Mouse (Mus musculus) kidney, embryonic 14.5 days (tissue): ENCODE data around the gene Gpha2. TPM values are rescaled to one million over a fixed set of nuclear protein-coding genes. Genes with fewer than 3 reads are reported as not detected.
A peak's percentile ranks its signal among the peaks of the same experiment; 100 is the strongest.

Experiments used
- ATAC-seq: fragments of 200-750 bp; cut with Nextera tagmentation; 2 replicates; pipeline ENCODE4 v1.8.0; 2017; ENCODE audit warnings: moderate number of reproducible peaks, mild to moderate bottlenecking, moderate TSS enrichment, moderate library complexity; ENCODE audit not compliant: low FRiP score, low TSS enrichment
- H3K27ac ChIP-seq: fragments of 300-500 bp; sonication (generic); 2 replicates; pipeline ENCODE4 v1.5.1; 2014; ENCODE audit warnings: low read depth, mild to moderate bottlenecking, low read length, moderate library complexity, mixed read lengths
- H3K27me3 ChIP-seq: fragments of 300-500 bp; sonication (generic); 2 replicates; pipeline ENCODE4 v1.6.1; 2014; ENCODE audit warnings: mild to moderate bottlenecking, low read length; ENCODE audit not compliant: control insufficient read depth, insufficient read depth
- H3K36me3 ChIP-seq: fragments of 300-500 bp; sonication (generic); 2 replicates; pipeline ENCODE4 v1.6.1; 2014; ENCODE audit warnings: low read length, mixed read lengths; ENCODE audit not compliant: control insufficient read depth, insufficient read depth
- H3K4me1 ChIP-seq: fragments of 300-500 bp; sonication (generic); 2 replicates; pipeline ENCODE4 v1.6.1; 2014; ENCODE audit warnings: low read length, mixed read lengths; ENCODE audit not compliant: control insufficient read depth, insufficient read depth
- H3K4me2 ChIP-seq: fragments of 300-500 bp; sonication (generic); replicated peaks from 2 replicates; pipeline ENCODE4 v1.6.1; 2014; ENCODE audit warnings: low read depth, mild to moderate bottlenecking, low read length
- H3K4me3 ChIP-seq: fragments of 300-500 bp; sonication (generic); 2 replicates; pipeline ENCODE4 v1.5.1; 2014; ENCODE audit warnings: mild to moderate bottlenecking, low read length
- H3K9ac ChIP-seq: fragments of 300-500 bp; sonication (generic); 2 replicates; pipeline ENCODE4 v1.6.1; 2014; ENCODE audit warnings: low read depth, mild to moderate bottlenecking, low read length, moderate library complexity
- H3K9me3 ChIP-seq: fragments of 300-500 bp; sonication (generic); 2 replicates; pipeline ENCODE4 v1.6.1; 2016; ENCODE audit warnings: low read length; ENCODE audit not compliant: control insufficient read depth
- WGBS: fragments of 180-500 bp; shearing (Covaris S2); extraction: QIAGEN DNeasy Blood & Tissue Kit; methylation state at CpG from one replicate; pipeline ENCODE4 v1.1.7; 2014; 5-methylcytosine and 5-hydroxymethylcytosine counted together
- polyA plus RNA-seq: library from polyadenylated mRNA; unstranded; fragments of >200 nt; fragmentation: Nextera tagmentation; extraction: Ambion mirVana; gene quantifications from 2 replicates; pipeline ENCODE4 v1.2.1, GENCODE M21; 2014

Gpha2 gene
- polyA plus RNA-seq, 1 experiment from 2014 or later, result not detected

DNA sequence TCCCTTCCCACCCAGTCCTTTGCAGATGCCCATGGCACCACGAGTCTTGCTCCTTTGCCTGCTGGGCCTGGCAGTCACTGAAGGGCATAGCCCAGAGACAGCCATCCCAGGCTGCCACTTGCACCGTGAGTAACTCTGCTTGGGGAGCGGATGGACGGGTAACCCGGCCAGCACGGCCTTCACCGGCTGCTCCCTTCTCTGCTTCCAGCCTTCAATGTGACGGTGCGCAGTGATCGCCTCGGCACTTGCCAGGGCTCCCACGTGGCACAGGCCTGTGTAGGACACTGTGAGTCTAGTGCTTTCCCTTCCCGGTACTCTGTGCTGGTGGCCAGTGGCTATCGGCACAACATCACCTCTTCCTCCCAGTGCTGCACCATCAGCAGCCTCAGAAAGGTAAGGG, 583 bp downstream of the Gpha2 start:
- Histone ChIP-seq H3K36me3 (peaks cover 35% of the 10 kb centered on the region), H3K27ac (no peak overlapping the region), H3K9me3 (no peaks in the 10 kb centered on the region), H3K9ac (no peak overlapping the region), H3K4me2 (no peak overlapping the region), H3K27me3 (no peaks in the 10 kb centered on the region), H3K4me3 (no peak overlapping the region), H3K4me1 (no peaks in the 10 kb centered on the region)
- no peak for ATAC-seq
- 90% methylated on average over 14 of the region's 14 CpGs for WGBS

DNA sequence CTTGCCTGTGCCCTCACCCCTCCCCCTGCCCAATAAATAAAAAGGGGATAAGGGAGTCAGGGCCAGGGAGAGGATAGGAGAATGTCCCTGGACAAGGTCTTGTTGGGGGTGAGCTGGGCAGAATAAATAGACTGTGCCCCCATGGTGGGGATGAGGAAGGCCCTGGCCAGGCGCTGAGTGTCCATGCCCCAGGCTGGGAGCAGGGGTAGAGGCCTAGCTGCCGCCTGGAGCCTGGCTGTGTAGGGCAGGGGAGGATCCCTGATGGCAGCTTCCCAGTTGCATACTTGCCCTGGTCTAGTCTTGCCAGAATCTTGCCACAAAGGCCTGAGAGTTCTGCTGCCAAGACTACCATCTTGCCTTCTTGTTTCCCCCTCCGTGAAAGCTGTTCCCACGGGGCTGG, 1.7 kb downstream of the Gpha2 start:
- 81% methylated on average over 4 of the region's 4 CpGs for WGBS
- Histone ChIP-seq H3K4me3 (no peak overlapping the region), H3K27ac (no peak overlapping the region), H3K27me3 (no peaks in the 10 kb centered on the region), H3K36me3 (peaks cover 40% of the 10 kb centered on the region), H3K4me2 (no peak overlapping the region), H3K9ac (no peak overlapping the region), H3K9me3 (no peaks in the 10 kb centered on the region), H3K4me1 (no peaks in the 10 kb centered on the region)
- no peak for ATAC-seq

DNA sequence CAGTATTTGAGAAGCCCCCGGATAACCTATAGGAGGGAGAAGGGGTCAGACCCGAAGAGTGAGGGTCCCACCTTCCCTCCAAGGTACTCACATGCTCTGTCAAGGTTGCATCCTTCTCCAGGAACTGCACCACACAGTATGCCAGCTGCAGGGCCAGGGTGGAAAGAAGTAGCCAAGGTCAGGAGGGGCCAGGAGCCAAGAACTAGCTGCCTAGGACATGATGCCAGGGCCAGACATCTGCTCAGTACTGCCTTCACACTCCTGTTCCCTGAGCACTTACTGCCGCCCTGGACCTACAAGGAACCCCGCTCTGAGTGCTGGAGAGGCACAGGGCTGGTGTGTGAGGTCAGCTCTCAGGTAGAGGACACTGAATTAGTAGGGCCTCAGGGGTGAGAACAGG, 4.2 kb downstream of the Gpha2 start:
- H3K27me3 ChIP-seq, result no peaks in the 10 kb centered on the region
- H3K27ac ChIP-seq, result no peak overlapping the region
- H3K9me3 ChIP-seq, result no peaks in the 10 kb centered on the region
- H3K9ac ChIP-seq, result no peak overlapping the region
- peaks cover 17% of the 10 kb centered on the region for H3K4me1 ChIP-seq
- no peak overlapping the region for H3K4me3 ChIP-seq
- 79% methylated on average over 4 of the region's 4 CpGs for WGBS
- H3K4me2 ChIP-seq, result no peak overlapping the region
- ATAC-seq, result no peak
- peaks cover 43% of the 10 kb centered on the region for H3K36me3 ChIP-seq

DNA sequence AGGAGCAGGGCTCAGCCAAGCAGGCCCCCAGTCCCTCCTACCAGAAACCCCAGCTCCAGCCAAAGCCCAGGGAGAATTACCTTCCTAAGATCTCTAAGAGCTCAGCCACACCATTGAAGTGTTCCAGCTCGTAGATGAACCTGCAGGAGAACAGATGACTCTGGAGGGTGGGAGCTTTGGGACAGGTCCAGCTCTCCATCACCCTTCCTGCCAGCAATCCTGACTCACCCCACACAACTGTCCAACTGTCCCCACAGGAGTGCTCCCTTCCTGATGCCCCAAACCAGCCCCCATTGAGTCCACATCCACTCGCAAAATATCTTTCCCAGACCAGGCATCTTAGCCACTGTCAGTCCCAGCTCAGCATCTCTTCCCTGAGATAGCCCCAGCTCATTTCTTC, 4.9 kb downstream of the Gpha2 start:
- ATAC-seq, result no peak
- H3K27ac ChIP-seq, result no peak overlapping the region
- no peak overlapping the region for H3K4me2 ChIP-seq
- H3K9ac ChIP-seq, result no peak overlapping the region
- H3K4me3 ChIP-seq, result no peak overlapping the region
- H3K4me1 ChIP-seq, result peaks cover 17% of the 10 kb centered on the region
- 91% methylated on average over 2 of the region's 2 CpGs for WGBS
- H3K27me3 ChIP-seq, result no peaks in the 10 kb centered on the region
- peaks cover 43% of the 10 kb centered on the region for H3K36me3 ChIP-seq
- no peaks in the 10 kb centered on the region for H3K9me3 ChIP-seq

DNA sequence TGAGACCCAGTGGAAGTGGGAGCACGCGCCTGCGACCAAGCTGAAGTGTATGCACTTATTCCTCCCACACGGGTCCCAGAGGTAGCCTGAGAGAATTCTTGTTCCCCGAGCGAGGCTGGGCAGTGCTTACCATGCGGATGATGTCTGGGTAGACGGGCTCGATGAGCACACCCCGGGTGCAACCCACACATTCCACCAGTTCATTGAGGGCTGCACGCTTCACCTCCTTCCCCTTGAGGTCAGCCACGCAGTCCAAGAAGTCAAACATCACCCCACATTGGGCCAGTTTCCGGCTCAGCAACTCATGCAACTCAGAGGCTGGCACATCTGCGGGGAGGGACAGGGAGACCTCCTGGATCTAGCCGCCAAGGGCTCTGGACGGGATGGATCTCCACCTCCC, 7.5 kb downstream of the Gpha2 start:
- no peak overlapping the region for H3K27ac ChIP-seq
- 43% methylated on average over 16 of the region's 16 CpGs for WGBS

DNA sequence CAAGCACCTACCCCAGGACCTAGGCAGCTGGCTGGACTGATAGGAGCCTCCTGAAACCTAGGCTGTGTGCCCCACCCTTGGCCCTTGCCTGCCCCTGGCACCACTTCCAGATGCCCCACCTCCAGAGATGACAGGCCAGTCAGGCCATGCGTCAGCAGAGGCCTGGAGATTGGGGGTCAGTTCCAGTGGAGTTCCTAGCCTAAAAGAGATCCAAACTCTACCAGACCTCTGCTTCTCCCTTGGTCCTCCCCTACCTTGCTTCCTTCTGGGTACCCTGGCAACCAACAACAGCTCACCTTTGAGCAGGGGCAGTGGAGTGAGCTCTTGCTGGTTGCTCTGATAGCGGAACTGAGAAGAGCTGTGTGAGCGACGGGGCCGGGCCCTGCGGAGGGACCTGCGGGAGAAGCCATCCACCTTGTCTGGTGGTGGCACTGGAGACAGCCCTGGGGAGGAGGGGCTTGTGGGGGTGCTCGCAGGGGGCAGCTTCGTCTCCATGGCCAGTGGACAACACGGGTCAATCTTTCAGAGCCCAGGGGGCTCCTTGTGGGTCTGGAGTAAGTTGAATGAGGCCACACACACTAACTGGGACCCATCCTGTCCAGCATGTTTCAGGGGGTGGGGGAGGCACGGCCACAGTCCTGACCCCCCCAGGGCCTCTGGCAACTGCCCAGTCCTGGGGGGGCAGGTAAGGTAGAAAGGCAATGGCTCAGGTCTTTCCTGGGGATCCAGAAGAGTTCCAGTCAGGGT, 8.3 kb downstream of the Gpha2 start:
- Histone ChIP-seq H3K36me3 (peaks cover 28% of the 10 kb centered on the region; the same call in 1 of the 2 replicates), H3K9me3 (no peaks in the 10 kb centered on the region), H3K27ac (no peak overlapping the region), H3K4me2 (peak overlapping the region; percentile 88), H3K4me1 (peaks cover 17% of the 10 kb centered on the region), H3K27me3 (no peaks in the 10 kb centered on the region), H3K9ac (peak overlapping the region; percentile 79; the same call in 1 of the 2 replicates), H3K4me3 (peak overlapping the region; percentile 76)
- no peak for ATAC-seq
- WGBS, result 71% methylated on average over 11 of the region's 11 CpGs

More for the DNA sequence above, 7.5 kb downstream of the Gpha2 start:
- Histone ChIP-seq H3K36me3 (peaks cover 34% of the 10 kb centered on the region; the same call in 1 of the 2 replicates), H3K4me1 (peaks cover 17% of the 10 kb centered on the region), H3K9ac (no peak overlapping the region), H3K4me2 (no peak overlapping the region; the same call in 1 of the 2 replicates), H3K27me3 (no peaks in the 10 kb centered on the region), H3K4me3 (no peak overlapping the region), H3K9me3 (no peaks in the 10 kb centered on the region)
- ATAC-seq, result no peak

DNA sequence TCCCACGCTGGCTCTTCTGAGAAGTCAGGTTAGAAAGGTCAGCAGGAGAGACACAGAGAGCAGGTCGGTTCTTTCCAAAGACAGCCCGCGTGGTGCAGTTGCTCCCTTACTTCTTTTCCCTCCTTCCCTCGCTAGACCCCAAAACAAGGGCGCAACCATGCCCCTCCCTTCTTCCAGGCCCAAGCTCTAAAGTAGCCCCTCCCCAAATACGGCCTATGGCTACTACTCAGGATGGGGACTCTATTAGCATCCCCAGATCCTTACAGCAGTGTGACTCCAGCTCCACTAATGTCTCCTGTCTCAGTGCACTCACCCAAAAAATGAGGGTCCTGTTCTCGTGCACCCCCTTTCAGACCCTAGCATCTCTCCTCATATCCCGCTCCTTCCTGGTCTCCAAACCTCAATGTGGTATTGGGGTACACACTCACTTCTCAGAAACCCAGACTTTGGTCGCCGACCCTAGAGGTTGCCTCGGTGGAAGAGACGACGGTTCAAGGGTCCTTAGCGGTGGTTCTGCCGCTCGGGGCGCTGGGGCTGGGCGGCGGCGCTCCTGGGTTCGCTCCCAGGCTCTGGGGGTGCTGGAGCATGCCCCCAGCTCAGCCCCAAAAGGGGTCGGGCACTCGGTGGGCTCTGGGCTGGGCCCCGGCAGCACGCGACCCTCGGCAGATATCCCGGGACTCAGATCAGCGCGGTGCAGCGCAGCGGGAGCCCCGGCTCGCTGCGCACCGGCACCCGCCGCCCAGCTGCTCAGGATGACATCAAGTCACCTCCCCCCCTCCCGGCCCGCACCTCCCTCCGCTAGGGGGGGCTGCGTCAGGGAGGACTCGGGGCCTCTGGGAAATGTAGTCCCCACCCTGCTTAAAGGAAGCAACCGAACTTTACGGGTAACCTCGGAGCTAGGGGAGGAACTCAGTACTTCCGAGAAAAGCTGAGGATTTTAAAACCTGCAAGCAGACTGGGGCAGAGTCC, 9.2 kb downstream of the Gpha2 start, which contains the start of gene Ppp2r5b:
Gene Ppp2r5b, minus strand, starts transcription at position 789 of the 969 bp plus-strand sequence.
- peak within 1 kb of the TSS; percentile 76 for H3K4me3 ChIP-seq
- peak within 1 kb of the TSS; percentile 79 for H3K9ac ChIP-seq
- H3K4me1 ChIP-seq, result peaks cover 17% of the 10 kb centered on the region
- no peaks in the 10 kb centered on the region for H3K27me3 ChIP-seq
- ATAC-seq, result peak; percentile 91
- H3K27ac ChIP-seq, result peak within 1 kb of the TSS; percentile 96
- peak within 1 kb of the TSS; percentile 88 for H3K4me2 ChIP-seq
- H3K36me3 ChIP-seq, result peaks cover 19% of the 10 kb centered on the region; the same call in 1 of the 2 replicates
- WGBS, result 1% methylated on average over 48 of the region's 48 CpGs
- H3K9me3 ChIP-seq, result no peaks in the 10 kb centered on the region

DNA sequence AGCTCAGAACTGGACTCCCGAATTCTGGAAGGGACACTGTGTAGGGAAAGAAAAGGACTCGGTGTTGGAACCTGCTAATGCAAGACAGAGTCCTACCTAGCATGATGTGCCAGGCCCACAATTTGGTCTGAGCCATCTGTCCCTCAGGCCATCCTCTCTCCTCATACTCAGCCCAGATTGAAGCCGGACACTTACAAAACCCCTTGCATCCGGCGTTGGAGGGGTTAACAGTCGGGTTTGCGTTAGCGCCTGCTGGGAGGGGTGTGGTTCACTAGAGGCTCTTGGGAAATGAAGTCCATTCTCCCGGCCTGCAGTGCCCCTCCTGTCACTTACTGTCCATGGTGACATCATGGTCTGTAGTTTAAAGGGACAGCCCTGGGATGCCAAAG, 9.9 kb downstream of the Gpha2 start:
- ATAC-seq, result peak; percentile 87
- WGBS, result under 1% methylated on average over 9 of the region's 9 CpGs
- Histone ChIP-seq H3K27ac (peak overlapping the region; percentile 96), H3K4me3 (peak overlapping the region; percentile 76), H3K9me3 (no peaks in the 10 kb centered on the region), H3K36me3 (peaks cover 14% of the 10 kb centered on the region; the same call in 1 of the 2 replicates), H3K4me1 (peaks cover 22% of the 10 kb centered on the region), H3K9ac (peak overlapping the region; percentile 79; the same call in 1 of the 2 replicates), H3K27me3 (no peaks in the 10 kb centered on the region), H3K4me2 (peak overlapping the region; percentile 88)
